Mouse (Mus musculus) thymus, adult 2 months (tissue): ENCODE results near the gene Maml3.

Experiments
- CTCF ChIP-seq: fragments of 200-500 bp; IDR thresholded peaks from 2 replicates; pipeline ENCODE4 v1.5.1; 2012; ENCODE audit warnings: mild to moderate bottlenecking, control low read depth, low read length, moderate library complexity, borderline replicate concordance; ENCODE audit not compliant: control insufficient read depth, poor library complexity, insufficient read depth; ENCODE audit errors: extremely low read depth
- POLR2A ChIP-seq: fragments of 200-500 bp; IDR thresholded peaks from 2 replicates; pipeline ENCODE4 v1.6.1; 2012; ENCODE audit warnings: mild to moderate bottlenecking, low read length, control low read depth, moderate library complexity; ENCODE audit not compliant: control insufficient read depth, poor library complexity, insufficient read depth; ENCODE audit errors: extremely low read depth

DNA sequence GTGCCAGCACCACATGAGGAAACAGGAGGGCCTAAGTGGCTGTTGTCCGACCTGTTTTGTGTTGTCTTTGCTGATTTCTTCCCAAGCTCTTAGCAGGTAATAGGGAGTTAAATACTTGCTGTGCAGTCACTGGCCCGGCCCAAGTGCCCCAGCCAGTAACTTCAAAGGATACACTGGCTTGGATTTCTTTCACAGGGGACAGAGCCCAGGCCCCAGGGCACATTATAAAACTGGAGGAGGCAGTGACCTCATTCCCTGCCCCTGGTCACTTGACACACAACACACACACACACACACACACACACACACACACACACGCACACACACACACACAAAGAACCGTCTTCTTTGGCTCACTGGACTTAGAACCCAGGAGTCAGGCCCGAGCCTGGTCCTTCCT, 67.6 kb downstream of the Maml3 start:
- TF ChIP-seq CTCF (no peak), POLR2A (no peak)
